Mouse (Mus musculus): Measurements from ENCODE around the gene Sh2d3c.

DNA sequence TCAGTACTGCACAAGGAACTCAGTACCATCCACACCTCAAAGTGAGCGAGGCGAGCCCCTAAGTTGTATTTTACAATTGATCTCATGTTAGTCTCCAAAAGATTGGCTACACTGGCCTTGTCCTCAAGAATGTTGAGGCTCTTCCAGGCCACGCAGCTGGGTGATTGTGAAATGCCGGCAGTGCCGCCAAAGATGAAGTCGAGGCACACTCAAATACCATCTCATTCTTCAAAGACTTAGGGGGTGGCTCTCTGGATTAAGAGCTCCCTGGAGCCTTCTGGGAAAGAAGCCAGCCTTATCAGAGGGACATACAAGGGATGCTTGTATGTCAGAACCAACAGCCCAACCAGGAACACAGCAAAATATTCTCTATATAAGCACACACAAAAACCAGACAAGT is 70.4 kb downstream of the Sh2d3c start:
- TF ChIP-seq SRF (IDR thresholded peaks at IDR 0.05; ENCODE audit: control insufficient read depth, insufficient read length, low read depth) (no peak), MAX (IDR thresholded peaks at IDR 0.05; ENCODE audit: low read depth) (no peak), MYOG (IDR thresholded peaks at IDR 0.05; ENCODE audit: control insufficient read depth in 1 of 3, insufficient read depth in 1 of 3, insufficient read length in 2 of 3, low read depth in 2 of 3) (no peak), POLR2A (IDR thresholded peaks at IDR 0.05; ENCODE audit: insufficient read length, low read depth) (no peak), TCF3 (IDR thresholded peaks at IDR 0.05; ENCODE audit: insufficient read length, low read depth) (no peak), TCF12 (IDR thresholded peaks at IDR 0.05; ENCODE audit: insufficient read depth, poor library complexity, severe bottlenecking) (no peak), CEBPB (IDR thresholded peaks at IDR 0.05; ENCODE audit: insufficient read depth, poor library complexity, severe bottlenecking) (peak; percentile 22; the same call in 1 of the 2 replicates), E2F4 (IDR thresholded peaks at IDR 0.05; ENCODE audit: insufficient read depth) (no peak), USF1 (IDR thresholded peaks at IDR 0.05; ENCODE audit: low read depth) (no peak)

Data from myocyte (in vitro differentiated cells).